Mouse (Mus musculus): ENCODE data around the gene Amz2. TPM values are rescaled to one million over a fixed set of nuclear protein-coding genes. Genes with fewer than 3 reads are reported as not detected.

Amz2 gene
- polyA plus RNA-seq, 1 experiment: 22.9 TPM

GRCm38 (mm10) chr11:109443468-109444263 lies 17.9 kb downstream of the Amz2 start:
- H3K79me2 ChIP-seq (ENCODE audit: control insufficient read depth, insufficient read depth): no peaks in the 10 kb centered on the region
- H3K27me3 ChIP-seq (ENCODE audit: control insufficient read depth, insufficient read depth, insufficient read length): no peaks in the 10 kb centered on the region
- TF ChIP-seq CEBPB (IDR thresholded peaks at IDR 0.05; ENCODE audit: low read depth): no peak
- no peak for TF ChIP-seq MYOG (IDR thresholded peaks at IDR 0.05; ENCODE audit: control insufficient read depth, extremely low read depth, insufficient read length)
- no peak for TF ChIP-seq FOSL1 (IDR thresholded peaks at IDR 0.05; ENCODE audit: insufficient read depth, low read length, poor library complexity, severe bottlenecking)
- TF ChIP-seq CTCF (IDR thresholded peaks at IDR 0.05; ENCODE audit: control insufficient read depth, insufficient read depth, insufficient read length): no peak
- TF ChIP-seq USF1 (IDR thresholded peaks at IDR 0.05; ENCODE audit: low read depth): no peak
- TF ChIP-seq MAX (IDR thresholded peaks at IDR 0.05): no peak
- TF ChIP-seq MYOD1 (IDR thresholded peaks at IDR 0.05; ENCODE audit: control insufficient read depth, insufficient read length, low read depth): no peak
- no peaks in the 10 kb centered on the region for H3K79me3 ChIP-seq (ENCODE audit: low read depth)
- H3K4me3 ChIP-seq (ENCODE audit: insufficient read depth, poor library complexity, severe bottlenecking): no peak overlapping the region
- H3ac ChIP-seq (ENCODE audit: control insufficient read depth, insufficient read length, low read depth): no peak overlapping the region
- no peaks in the 10 kb centered on the region for H3K36me3 ChIP-seq (ENCODE audit: control insufficient read depth, insufficient read depth)

- H3K4me3 ChIP-seq (ENCODE audit: insufficient read depth, poor library complexity, severe bottlenecking): no peak overlapping the region
- H3ac ChIP-seq (ENCODE audit: control insufficient read depth, insufficient read length, low read depth): no peak overlapping the region
- H3K79me3 ChIP-seq (ENCODE audit: low read depth): no peaks in the 10 kb centered on the region
- TF ChIP-seq MAX (IDR thresholded peaks at IDR 0.05): no peak
- TF ChIP-seq USF1 (IDR thresholded peaks at IDR 0.05; ENCODE audit: low read depth): no peak
- no peak for TF ChIP-seq MYOD1 (IDR thresholded peaks at IDR 0.05; ENCODE audit: control insufficient read depth, insufficient read length, low read depth)
- no peak for TF ChIP-seq MYOG (IDR thresholded peaks at IDR 0.05; ENCODE audit: control insufficient read depth, extremely low read depth, insufficient read length)
- no peak for TF ChIP-seq CTCF (IDR thresholded peaks at IDR 0.05; ENCODE audit: control insufficient read depth, insufficient read depth, insufficient read length)
- no peak for TF ChIP-seq FOSL1 (IDR thresholded peaks at IDR 0.05; ENCODE audit: insufficient read depth, low read length, poor library complexity, severe bottlenecking)
- no peak for TF ChIP-seq CEBPB (IDR thresholded peaks at IDR 0.05; ENCODE audit: low read depth)
- no peaks in the 10 kb centered on the region for H3K27me3 ChIP-seq (ENCODE audit: control insufficient read depth, insufficient read depth, insufficient read length)
- no peaks in the 10 kb centered on the region for H3K79me2 ChIP-seq (ENCODE audit: control insufficient read depth, insufficient read depth)
- no peaks in the 10 kb centered on the region for H3K36me3 ChIP-seq (ENCODE audit: control insufficient read depth, insufficient read depth)
Measured at GRCm38 (mm10) chr11:109444600-109444999, 18.9 kb downstream of the Amz2 start.

GRCm38 (mm10) chr11:109445438-109446035 lies 19.8 kb downstream of the Amz2 start:
- Histone ChIP-seq H3K4me3 (ENCODE audit: insufficient read depth, poor library complexity, severe bottlenecking) (no peak overlapping the region), H3K36me3 (ENCODE audit: control insufficient read depth, insufficient read depth) (no peaks in the 10 kb centered on the region), H3ac (ENCODE audit: control insufficient read depth, insufficient read length, low read depth) (no peak overlapping the region), H3K79me3 (ENCODE audit: low read depth) (no peaks in the 10 kb centered on the region), H3K27me3 (ENCODE audit: control insufficient read depth, insufficient read depth, insufficient read length) (no peaks in the 10 kb centered on the region), H3K79me2 (ENCODE audit: control insufficient read depth, insufficient read depth) (no peaks in the 10 kb centered on the region)
- TF ChIP-seq CTCF (IDR thresholded peaks at IDR 0.05; ENCODE audit: control insufficient read depth, insufficient read depth, insufficient read length): no peak
- no peak for TF ChIP-seq USF1 (IDR thresholded peaks at IDR 0.05; ENCODE audit: low read depth)
- TF ChIP-seq MYOG (IDR thresholded peaks at IDR 0.05; ENCODE audit: control insufficient read depth, extremely low read depth, insufficient read length): no peak
- no peak for TF ChIP-seq FOSL1 (IDR thresholded peaks at IDR 0.05; ENCODE audit: insufficient read depth, low read length, poor library complexity, severe bottlenecking)
- TF ChIP-seq MYOD1 (IDR thresholded peaks at IDR 0.05; ENCODE audit: control insufficient read depth, insufficient read length, low read depth): no peak
- no peak for TF ChIP-seq MAX (IDR thresholded peaks at IDR 0.05)
- TF ChIP-seq CEBPB (IDR thresholded peaks at IDR 0.05; ENCODE audit: low read depth): no peak

GRCm38 (mm10) chr11:109451169-109451568 lies 25.4 kb downstream of the Amz2 start:
- TF ChIP-seq MYOD1 (IDR thresholded peaks at IDR 0.05; ENCODE audit: control insufficient read depth, insufficient read length, low read depth) (no peak), MYOG (IDR thresholded peaks at IDR 0.05; ENCODE audit: control insufficient read depth, extremely low read depth, insufficient read length) (no peak), USF1 (IDR thresholded peaks at IDR 0.05; ENCODE audit: low read depth) (no peak), CEBPB (IDR thresholded peaks at IDR 0.05; ENCODE audit: low read depth) (no peak), MAX (IDR thresholded peaks at IDR 0.05) (no peak), CTCF (IDR thresholded peaks at IDR 0.05; ENCODE audit: control insufficient read depth, insufficient read depth, insufficient read length) (no peak)
- H3K27me3 ChIP-seq (ENCODE audit: control insufficient read depth, insufficient read depth, insufficient read length): no peaks in the 10 kb centered on the region
- no peak overlapping the region for H3K4me3 ChIP-seq (ENCODE audit: insufficient read depth, poor library complexity, severe bottlenecking)
- H3ac ChIP-seq (ENCODE audit: control insufficient read depth, insufficient read length, low read depth): no peak overlapping the region
- H3K79me2 ChIP-seq (ENCODE audit: control insufficient read depth, insufficient read depth): no peaks in the 10 kb centered on the region
- no peaks in the 10 kb centered on the region for H3K36me3 ChIP-seq (ENCODE audit: control insufficient read depth, insufficient read depth)
- H3K79me3 ChIP-seq (ENCODE audit: low read depth): no peaks in the 10 kb centered on the region

- H3ac ChIP-seq (ENCODE audit: control insufficient read depth, insufficient read length, low read depth): no peak overlapping the region
- H3K4me3 ChIP-seq (ENCODE audit: insufficient read depth, poor library complexity, severe bottlenecking): no peak overlapping the region
- no peaks in the 10 kb centered on the region for H3K79me3 ChIP-seq (ENCODE audit: low read depth)
- TF ChIP-seq CEBPB (IDR thresholded peaks at IDR 0.05; ENCODE audit: low read depth) (no peak), MYOG (IDR thresholded peaks at IDR 0.05; ENCODE audit: control insufficient read depth, extremely low read depth, insufficient read length) (no peak), USF1 (IDR thresholded peaks at IDR 0.05; ENCODE audit: low read depth) (no peak), MAX (IDR thresholded peaks at IDR 0.05) (no peak), CTCF (IDR thresholded peaks at IDR 0.05; ENCODE audit: control insufficient read depth, insufficient read depth, insufficient read length) (no peak), MYOD1 (IDR thresholded peaks at IDR 0.05; ENCODE audit: control insufficient read depth, insufficient read length, low read depth) (no peak), FOSL1 (IDR thresholded peaks at IDR 0.05; ENCODE audit: insufficient read depth, low read length, poor library complexity, severe bottlenecking) (no peak)
- no peaks in the 10 kb centered on the region for H3K36me3 ChIP-seq (ENCODE audit: control insufficient read depth, insufficient read depth)
- no peaks in the 10 kb centered on the region for H3K27me3 ChIP-seq (ENCODE audit: control insufficient read depth, insufficient read depth, insufficient read length)
- H3K79me2 ChIP-seq (ENCODE audit: control insufficient read depth, insufficient read depth): no peaks in the 10 kb centered on the region
Measured at GRCm38 (mm10) chr11:109456261-109456660, 30.5 kb downstream of the Amz2 start.
